Mouse (Mus musculus) heart, adult 2 months (tissue): Measurements from ENCODE around the gene Lcn2.

ENCODE experiments used
- CTCF ChIP-seq: fragments of 200-600 bp; IDR thresholded peaks from 2 replicates; pipeline ENCODE4 v1.8.1; 2022; ENCODE audit warnings: antibody characterized with exemption, mild to moderate bottlenecking, moderate library complexity
- EP300 ChIP-seq: fragments of 200-500 bp; IDR thresholded peaks from 2 replicates; pipeline ENCODE4 v1.6.1; 2011; ENCODE audit warnings: low read depth, low read length, control low read depth; ENCODE audit not compliant: insufficient read depth
- POLR2A ChIP-seq: fragments of 200-500 bp; IDR thresholded peaks from 2 replicates; pipeline ENCODE4 v1.6.1; 2011; ENCODE audit warnings: mild to moderate bottlenecking, low read depth, low read length, control low read depth; ENCODE audit not compliant: insufficient read depth

- TF ChIP-seq CTCF = no peak
- no peak for TF ChIP-seq EP300
- TF ChIP-seq POLR2A = no peak
Measured at GRCm38 (mm10) chr2:32413936-32414335, 25.9 kb upstream of the Lcn2 start.
